Mouse (Mus musculus): Measurements from ENCODE around the gene Lrmda.
A peak's percentile ranks its signal among the peaks of the same experiment; 100 is the strongest.

Lrmda gene

GRCm38 (mm10) chr14:22019252-22019948 is at the start of gene Lrmda:
TSS of gene Lrmda (plus strand) at chr14:22019712.
- DNase-seq (ENCODE audit: low spot score in 2 of 2) = peak; percentile 19 to 40

DNA sequence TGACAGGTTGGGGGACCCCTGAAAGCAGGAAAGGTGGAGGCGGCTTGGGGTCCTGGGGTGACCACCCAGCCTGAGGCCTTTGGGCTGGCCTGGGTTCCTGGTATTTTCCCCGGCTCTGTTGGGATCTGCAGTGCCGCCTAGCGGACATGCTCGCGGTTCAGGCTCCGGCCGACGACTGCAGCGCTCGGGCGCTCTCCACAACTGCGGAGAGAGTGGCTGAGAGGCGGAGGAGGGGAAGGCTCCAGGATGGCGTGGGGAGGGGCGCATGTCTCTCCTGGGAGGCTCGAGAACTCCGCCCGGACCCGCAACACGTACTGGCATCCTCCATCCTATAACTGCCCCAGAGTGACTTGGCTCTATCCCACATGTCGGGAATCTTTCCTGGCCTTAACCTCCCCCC is 38.0 kb upstream of the Lrmda start:
- peak in 1 of 2 experiments; percentile 70 for DNase-seq (ENCODE audit: low spot score in 2 of 2)

- no peak for DNase-seq (ENCODE audit: low spot score in 2 of 2)
Observed at GRCm38 (mm10) chr14:21982096-21982591, 37.4 kb upstream of the Lrmda start.

- no peak for DNase-seq (ENCODE audit: low spot score in 2 of 2)
Observed at GRCm38 (mm10) chr14:21982592-21983310, 36.8 kb upstream of the Lrmda start.

- DNase-seq (ENCODE audit: low spot score in 2 of 2) = no peak
Observed at GRCm38 (mm10) chr14:21983311-21983949, 36.1 kb upstream of the Lrmda start.

DNA sequence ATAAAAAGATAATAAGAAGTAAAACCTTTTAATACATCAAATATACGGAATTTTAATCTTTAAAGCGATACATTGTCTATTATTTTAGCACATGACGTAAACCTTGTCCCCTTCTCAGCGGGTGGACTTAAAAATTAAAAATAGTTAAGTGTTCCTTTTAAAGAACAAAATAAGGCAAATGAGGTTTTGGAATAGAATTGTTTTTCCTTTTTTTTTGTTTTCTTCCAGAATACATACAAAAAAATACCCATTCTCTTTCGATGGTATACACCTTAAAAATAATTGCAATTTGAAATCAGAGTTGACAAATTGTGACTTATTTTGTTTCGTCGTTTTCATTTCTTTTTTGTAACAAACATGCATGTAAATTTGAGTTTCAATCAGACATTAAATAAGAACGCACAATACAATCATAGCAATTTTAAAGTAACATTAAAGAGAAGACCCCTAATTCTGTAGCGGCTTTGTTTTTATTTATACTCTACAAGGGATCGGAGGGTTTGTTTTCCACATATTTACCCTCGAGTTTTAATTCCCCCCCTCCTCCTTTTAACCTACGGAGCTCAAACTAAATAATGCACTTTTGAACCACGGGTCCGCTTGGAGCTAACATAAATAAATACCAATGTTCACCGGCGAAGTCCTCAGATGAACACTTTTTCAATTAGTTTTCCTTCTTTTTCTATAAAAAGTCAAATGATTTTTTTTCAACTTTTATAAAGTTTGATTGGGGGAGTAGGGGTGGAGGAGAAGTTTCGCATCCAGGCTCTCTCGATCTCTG is 35.4 kb upstream of the Lrmda start:
- no peak for DNase-seq (ENCODE audit: low spot score in 2 of 2)

DNA sequence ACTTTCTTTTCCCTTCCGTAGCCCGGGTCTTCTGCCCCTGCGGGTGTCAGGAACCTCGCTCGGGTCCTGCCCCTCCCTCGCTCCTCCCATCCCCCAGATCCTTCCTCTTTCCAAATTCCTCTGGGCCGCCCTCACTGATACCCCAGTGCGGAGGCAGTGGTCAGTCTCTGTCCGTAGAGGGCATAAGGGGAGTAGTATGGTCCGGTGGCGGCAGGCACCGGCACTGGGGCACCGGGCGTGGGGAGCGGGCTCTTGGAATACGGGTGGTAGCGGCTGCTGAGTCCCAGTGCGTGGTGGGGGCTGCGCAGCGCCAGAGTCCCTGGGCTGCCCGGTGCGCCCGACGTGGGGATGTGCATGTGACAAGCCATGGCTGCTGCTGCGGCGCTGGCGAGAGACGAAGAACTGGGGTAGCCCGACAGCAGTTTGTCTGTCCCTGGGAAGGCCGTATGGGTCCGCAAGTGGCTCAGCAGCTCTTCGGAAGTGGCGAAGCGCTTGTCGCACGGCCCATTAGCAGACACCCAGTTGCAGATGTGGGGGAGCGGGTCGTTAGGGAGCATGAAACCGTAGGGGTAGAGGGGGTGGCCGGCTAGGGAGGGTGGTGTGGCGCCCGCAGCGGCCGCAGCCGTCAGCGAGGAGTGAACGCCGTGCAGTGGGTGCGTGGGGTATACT is 34.6 kb upstream of the Lrmda start:
- no peak for DNase-seq (ENCODE audit: low spot score in 2 of 2)

GRCm38 (mm10) chr14:21985426-21985931 is 34.0 kb upstream of the Lrmda start:
- no peak for DNase-seq (ENCODE audit: low spot score in 2 of 2)

DNA sequence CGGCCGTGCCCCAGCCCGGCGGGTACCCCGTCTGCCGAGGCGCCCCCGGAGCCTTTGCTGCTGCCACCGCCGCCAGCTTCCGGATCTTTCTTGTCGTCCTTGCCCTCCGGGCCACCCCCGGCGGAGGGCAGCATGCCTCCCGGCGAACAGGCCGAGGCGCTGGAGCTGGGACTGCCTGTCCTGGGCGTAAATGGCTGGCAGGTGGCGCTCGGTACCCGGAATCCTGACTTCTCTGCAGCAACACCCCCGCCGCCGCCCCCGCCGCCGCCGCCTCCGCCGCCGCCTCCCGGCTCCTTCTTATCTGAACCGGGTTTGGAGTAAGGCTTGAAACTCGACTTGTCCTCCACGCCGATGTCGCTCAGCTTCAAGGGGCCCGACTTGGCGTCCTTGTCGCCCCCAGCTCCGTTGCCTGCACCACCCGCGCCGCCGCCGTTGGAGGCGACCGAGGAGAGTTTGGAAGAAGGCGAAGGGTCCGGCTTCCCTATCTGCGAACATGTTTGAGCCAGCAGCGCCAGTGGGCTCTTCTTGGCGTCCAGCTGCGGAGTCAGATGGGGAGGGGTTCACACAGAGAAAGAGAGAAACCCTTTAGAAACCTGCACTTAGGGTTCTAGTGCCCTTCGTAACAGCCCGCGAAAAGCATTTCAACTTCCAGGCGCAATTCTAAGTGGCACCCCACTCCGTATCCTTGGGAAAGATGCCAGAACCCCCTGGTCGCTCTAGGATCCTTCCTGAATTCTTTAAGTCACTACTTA is 33.4 kb upstream of the Lrmda start:
- DNase-seq (ENCODE audit: low spot score in 2 of 2) = peak in 1 of 2 experiments; percentile 85

- peak in 1 of 2 experiments; percentile 18 for DNase-seq (ENCODE audit: low spot score in 2 of 2)
Observed at GRCm38 (mm10) chr14:21986733-21987659, 32.5 kb upstream of the Lrmda start.

GRCm38 (mm10) chr14:21987660-21988576 is 31.6 kb upstream of the Lrmda start:
- DNase-seq (ENCODE audit: low spot score in 2 of 2) = peak; percentile 89

DNA sequence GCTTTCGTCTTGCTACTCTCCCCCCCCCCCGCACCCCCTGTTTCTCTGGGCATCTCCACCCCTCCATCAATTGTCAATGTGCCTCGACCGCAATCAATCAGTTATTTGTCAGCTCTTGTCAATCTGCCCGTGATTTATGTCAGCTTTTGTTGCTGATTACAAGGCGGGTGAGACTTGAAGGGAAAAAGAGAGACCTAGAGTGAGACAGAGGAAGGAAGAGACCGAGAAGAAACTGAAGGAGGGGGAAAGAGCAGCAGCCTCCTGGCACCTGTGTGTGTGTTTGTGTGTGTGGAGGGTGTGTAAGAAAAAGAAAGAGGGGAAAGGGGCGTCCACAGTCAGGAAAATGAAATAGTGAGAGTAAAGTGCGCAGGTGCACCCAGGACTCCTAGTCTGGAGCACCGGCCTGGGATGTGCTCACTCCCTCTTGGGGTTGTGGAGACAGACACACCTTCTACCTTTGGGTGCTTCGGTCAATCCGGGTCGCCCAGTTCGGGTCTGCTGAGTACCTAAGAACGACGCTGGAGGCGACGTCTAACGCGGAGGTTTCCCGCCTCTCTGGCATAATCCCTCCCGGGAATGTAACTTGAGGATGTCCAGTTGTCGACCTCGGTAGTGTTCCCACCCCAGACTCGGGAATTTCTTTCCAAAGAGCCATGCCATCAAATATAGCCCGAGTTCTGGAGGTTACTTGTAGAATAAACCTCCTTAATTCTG is 30.8 kb upstream of the Lrmda start:
- peak in 1 of 2 experiments; percentile 20 for DNase-seq (ENCODE audit: low spot score in 2 of 2)

- DNase-seq (ENCODE audit: low spot score in 2 of 2) = no peak
Observed at GRCm38 (mm10) chr14:21989291-21989913, 30.1 kb upstream of the Lrmda start, which contains the start of gene Zfp503. TSS of gene Zfp503 (minus strand) at chr14:21989601.

DNA sequence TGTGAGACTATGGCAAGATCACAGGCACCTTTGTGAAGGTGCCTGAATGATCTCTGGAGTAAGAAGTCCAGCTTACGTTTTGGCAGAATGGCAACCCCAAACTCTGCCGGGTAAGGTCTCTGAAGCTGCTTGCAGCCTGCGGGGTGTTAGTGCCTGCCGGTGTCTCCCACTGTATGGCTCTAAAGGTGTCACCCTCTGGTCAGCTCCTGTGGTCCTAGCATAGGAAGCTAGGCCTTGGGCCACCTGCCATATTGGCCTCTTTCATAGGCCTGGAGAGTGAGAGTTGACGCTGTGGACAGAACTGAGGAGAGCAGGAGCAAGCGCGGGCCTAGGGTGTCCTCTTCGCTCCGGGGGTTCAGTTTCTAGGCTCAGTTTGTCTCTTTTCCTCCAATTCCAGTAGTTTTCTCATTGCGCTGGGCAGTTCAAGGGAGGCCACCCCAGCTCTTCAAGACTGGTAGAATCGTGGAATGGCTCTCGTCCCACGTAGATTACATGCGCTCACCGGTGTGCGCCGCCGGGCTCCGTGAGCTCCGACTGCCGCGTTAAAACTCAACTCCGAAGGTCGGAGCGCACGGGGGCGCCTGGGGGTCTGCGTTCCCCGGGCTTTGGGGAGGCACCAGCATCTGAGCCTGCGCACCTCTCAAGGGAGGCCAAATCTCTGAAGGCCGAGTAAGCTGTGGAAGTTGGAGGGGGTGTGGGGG is 29.0 kb upstream of the Lrmda start:
- no peak for DNase-seq (ENCODE audit: low spot score in 2 of 2)

GRCm38 (mm10) chr14:21991251-21991780 is 28.2 kb upstream of the Lrmda start:
- DNase-seq (ENCODE audit: low spot score in 2 of 2) = no peak

GRCm38 (mm10) chr14:21991856-21992255 is 27.7 kb upstream of the Lrmda start:
- no peak for DNase-seq (ENCODE audit: low spot score in 2 of 2)

All from frontal cortex, postnatal 10 days (tissue).